Mouse (Mus musculus) megakaryocyte-erythroid progenitor cell, adult 5-6 weeks (primary cell): ENCODE measurements around the gene Hoxa4. TPM values are rescaled to one million over a fixed set of nuclear protein-coding genes. Genes with fewer than 3 reads are reported as not detected.

Source experiments
- ATAC-seq: replicated peaks from 2 replicates; pipeline ENCODE4 v1.8.0; 2016; ENCODE audit warnings: mild to moderate bottlenecking, inconsistent platforms; ENCODE audit not compliant: severe bottlenecking, poor library complexity, low FRiP score, low TSS enrichment
- total RNA-seq, 2 experiments: library from RNA; stranded (forward) in 1 of 2; stranded (reverse) in 1 of 2; fragments of 200-1000, 215-1000 nt in 1 of 2; fragments of >200 nt in 1 of 2; fragmentation: Nextera tagmentation in 1 of 2; gene quantifications; 2 replicates each; pipeline ENCODE4 v1.2.3; 2014 to 2017

Gene Hoxa4
- total RNA-seq (2014; fragmentation: Nextera tagmentation) (1.9 and 2.2 TPM in 2 replicates), total RNA-seq (2017) (0.46 and 0.66 TPM in 2 replicates)

DNA sequence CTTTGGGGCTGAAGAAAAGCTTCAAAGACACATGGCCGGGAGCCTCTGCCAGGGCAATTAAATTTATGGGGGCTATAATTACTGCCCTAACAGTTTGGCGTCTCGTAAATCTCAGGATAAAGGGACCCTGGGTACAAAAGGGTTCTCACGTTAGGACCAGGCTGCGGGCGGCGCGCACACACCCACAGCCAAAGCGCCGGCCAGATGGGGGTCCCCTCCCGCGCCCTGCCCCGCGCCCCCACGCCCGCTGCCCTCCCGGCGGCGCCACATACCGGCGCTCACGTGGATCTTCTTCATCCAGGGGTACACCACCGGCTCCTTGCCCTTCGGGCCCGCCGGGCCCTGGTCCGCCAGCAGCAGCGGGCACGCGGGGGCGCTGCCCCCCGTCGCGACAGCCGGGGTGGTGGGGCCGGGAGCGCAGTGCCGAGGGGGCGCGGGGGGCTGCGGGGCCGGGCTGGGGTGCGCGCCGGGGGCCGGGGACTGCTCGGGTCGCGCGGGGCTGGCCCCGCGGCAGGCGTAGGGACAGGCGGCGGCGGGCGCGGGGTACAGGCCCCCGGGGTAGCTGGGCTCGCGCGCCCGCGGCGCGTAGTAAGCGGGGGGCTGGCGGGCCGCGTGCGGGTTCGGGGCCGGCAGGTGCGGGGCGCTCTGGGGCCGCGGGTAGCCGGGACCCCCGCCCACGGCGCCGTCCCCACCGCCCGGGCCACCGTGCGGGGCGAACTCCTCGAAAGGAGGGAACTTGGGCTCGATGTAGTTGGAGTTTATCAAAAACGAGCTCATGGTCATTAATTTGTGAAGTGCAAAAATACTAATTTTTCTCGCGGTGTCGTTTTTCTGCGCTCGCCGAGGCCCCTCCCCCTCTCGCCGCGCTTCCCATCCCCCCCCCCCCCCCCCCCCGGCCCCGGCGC lies at the start of gene Hoxa4:
Gene Hoxa4, minus strand, starts transcription at position 848 of the 905 bp plus-strand sequence.
- ATAC-seq: no peak

DNA sequence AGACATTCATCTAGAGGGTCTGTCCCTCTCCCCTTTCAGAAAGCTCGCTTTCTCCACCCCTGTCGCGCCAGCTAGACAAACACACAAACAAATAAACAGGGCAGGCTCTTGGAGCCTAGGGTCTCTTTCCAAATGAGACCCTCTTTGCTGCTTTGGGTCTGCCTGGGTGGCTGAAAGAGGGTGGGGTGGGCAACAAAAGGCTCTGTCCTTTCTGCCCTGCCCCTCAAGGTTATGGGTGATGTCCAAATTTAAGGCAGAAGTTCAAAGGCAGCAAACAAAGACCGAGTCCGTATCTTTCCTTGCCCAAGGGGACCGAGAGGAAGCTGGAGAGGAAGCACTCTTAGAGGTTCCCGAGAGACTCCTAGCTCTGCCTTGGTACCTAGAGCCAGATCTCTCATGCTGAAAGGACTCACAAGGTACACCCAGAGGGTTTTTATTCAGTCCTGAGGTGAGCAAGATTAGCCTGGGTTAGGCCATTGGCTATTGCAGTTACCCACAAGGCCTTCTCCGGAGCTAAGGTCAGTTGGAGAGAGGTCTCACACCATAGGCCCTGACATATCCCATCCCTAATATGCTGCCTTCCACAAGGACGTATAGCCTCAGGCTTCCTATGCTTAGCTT lies 49.6 kb upstream of the Hoxa4 start:
- no peak for ATAC-seq

DNA sequence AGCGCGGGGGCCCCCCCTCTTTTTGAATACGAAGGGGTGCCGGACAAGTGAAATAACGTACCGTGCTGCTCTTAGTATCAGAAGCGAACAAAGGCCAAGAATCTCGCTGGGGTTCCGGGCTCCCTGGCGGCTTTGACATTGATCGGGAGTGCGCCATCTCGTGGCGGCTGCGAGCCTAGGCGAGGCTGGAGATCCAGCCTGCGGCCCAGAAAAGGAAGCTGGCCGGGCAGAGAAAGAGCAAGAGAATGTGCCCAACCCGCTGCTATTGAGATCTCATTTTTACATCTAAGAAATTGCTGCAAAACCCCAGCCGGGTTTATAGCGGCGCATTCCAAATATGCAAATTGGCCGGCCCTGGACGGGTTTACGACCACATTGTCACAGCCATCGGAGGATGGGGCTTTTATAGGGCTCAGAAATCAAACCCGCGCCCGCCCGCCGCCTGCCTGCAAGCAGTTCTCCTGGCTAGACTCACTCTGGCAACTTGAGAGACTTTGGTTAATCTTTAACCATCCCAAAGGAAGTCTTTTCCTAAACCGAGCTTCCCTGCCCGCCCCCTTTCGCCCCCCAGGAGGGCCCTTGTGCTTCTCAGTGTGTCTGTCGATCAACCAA lies 48.9 kb upstream of the Hoxa4 start, which contains the start of gene Hoxa10:
Gene Hoxa10, minus strand, starts transcription at position 466 of the 612 bp plus-strand sequence.
- peak; percentile 80 for ATAC-seq

DNA sequence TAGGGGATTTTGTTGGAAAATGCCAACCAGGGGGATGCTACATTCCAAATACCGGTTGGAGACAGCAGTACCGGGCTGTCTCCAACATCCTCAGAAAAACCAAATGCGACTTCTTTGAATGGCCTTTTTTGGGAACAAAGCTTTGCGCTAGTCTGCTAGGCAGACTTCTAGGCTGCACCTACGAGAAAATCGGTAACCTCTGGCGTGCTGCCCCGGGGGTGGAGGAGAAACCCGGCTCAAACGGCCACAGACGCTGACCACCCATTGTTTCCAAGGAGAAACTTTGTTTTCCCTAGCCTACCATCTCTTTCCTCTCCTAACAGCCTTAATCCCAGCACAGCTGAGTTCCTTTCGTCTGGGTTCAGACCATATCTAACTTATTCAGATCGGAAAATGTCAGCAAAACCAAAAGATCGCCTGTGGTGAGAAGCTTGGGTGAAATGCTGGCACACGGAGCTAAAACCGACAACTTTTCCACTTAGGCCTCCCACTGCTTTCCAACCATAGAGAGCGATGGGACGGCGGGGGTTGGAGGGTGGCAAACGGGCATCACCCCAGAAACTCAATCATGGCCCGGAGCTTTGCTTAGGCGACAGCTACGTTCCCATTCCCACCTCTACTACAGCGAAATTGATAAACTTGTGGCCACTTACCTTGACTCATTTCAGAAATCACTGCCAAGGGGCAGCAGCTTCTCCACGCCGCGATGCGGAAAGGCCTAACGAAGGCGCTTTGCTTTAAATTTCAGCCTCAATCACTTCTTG lies 48.3 kb upstream of the Hoxa4 start:
- no peak for ATAC-seq

DNA sequence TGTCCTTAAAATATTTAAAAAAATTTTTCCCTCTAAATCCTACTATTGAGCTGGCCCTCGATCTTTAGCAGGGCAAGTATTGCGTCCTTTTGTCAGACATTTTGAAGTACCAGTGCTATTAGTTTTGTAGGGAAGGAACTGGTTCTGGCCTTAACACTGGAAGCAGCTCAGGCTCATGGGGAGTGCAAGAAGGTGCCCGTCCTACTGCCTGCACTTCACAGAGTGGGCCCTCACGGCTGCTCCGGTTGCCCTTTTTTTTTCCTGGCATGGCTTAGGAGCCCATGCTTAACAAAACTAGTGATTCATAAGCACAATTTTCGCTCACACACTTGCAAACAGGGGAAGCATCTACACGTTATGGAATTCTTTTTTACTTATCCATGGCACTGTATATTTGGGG lies 47.4 kb upstream of the Hoxa4 start:
- no peak for ATAC-seq

DNA sequence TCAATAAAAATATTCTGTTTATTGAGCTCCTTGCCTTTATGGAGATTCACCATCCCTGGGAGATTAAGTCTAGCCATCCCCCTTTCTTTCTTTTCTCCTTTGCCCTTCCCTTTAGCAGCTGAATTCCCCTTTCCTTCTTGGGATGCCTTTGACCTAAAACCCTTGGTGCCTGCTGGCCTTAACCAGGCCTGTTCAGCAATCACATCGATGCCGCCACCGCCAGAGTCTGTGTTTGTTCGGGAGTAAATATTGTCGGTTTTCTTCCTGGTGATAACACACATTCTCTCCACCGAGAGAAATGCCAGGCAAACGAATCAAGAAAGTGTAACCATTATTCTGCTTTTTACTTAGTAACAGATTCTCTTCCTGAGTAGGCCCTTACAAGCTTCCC lies 46.6 kb upstream of the Hoxa4 start:
- ATAC-seq: no peak

DNA sequence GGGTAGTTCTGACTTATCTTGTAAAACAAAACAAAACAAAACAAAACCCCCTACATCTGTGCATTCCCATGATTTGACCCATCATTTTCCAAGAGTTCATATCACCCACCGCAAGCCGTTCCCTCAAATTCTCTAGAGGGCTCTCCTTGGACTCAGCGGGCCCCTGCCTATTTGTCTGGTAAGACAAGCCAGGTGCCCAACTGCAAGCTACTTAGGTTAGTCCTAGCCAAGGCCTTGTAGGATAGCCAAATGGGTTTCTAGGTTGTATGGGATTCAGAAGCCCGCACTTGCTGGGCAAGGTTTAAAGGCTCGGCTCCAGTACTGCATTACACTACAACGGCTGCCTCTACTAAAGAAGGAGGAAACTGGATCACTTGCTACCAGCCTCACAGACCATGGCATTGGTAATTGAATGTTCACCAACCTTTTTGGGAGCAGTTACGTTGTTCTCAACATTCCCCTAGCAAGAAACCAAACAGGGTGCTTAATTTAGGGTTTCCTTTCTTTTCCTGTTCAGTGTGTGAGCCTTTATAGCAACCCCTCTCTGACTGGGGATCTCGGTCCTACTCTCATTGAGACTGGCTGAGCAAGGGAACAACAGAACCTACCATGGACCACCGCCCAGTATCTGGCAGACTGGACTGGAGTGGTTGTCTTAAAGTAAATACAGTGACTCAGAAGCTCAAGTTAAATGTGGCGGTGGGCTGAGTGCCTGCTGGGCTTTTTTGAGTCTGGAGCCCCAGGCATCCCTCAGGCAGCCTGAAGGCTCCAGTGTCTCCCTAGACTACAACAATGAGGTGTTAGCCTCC lies 46.0 kb upstream of the Hoxa4 start:
- no peak for ATAC-seq

DNA sequence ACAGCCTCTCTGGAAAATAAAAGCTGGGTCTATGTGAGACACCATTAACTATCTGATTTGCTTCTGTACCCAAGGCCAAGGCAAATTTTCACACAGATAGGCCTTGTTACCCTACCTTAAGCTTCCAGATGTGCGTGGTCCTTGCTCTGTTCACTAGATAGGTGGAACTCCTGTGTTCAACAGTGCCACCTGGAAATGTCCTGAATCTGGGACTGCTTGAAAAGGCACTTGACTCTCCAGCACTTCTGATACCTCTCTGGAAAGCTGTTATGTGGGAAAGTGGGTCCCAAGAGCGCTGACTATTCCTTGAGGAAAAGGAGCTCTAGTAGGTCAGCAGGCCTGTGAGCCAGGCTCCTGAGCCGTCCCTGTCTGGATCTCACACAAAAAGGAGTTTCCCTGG lies 45.3 kb upstream of the Hoxa4 start:
- no peak for ATAC-seq

DNA sequence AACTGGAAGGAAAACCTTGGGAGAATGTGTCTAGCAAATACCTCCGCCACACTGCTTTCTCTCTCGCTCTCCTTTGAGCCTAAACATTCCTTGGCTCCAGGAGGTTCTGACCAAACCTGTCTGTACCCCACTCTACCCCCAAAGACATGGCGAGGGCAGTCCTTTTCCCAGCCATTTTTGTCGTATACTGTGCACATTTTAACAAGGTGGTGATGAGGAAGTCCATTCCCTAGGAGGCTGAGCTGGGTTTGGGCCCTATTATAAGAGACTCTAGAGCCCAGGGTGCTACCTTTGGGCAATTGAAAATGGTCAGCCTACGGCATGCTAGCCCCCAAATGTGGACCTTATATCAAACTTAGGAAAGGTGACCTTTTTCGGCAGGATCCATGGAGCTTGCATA lies 44.3 kb upstream of the Hoxa4 start:
- ATAC-seq: no peak

DNA sequence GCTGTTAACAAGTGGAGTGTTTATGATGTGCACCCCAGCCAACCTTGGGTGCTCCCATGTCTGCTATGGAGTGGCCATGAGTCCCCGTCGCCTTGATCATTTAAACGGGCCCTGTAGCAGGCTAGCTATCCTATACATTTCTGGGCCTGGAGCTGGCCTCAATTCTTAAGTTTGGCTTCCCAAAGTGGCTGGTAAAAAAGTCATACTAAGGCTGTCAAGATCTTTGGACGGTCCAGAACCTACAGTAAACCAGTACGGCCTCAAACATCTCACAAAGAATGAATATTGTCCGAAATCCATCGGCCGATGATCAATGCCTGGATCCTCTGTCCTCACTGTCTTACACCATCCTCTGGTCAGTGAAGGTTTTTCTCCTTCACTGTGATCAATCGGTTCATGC lies 43.7 kb upstream of the Hoxa4 start:
- ATAC-seq: no peak

DNA sequence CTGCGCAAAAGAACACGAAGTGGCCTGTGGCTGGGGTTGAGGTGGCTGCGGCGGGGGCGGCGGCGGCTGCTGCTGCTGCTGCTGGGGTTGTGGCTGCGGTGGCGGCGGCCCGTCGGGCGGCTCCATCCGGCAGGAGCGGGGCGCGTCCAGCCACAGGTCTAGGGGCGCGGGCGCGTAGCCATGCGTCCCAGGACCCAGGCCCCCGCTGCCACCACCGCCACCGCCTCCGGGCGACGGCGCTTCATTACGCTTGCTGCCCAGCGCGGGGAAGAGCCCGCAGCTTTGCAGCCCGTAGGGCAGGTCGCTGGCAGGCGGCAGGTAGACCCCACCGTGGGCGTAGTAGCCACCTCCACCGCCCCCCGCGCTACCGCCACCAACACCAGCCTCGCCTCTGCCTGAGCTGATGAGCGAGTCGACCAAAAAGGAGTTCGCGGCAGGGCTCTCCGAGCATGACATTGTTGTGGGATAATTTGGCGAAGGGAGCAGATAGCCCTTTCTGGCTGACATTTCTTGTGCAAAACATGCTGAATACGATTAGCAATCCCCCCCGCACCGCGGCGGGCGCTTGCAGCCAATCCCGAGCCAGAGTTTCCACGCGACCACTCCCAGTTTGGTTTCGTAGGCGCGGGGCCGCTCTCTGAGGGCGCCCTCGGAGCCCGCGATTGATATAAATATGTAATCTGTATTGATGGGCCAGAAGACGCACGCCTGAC lies 43.0 kb upstream of the Hoxa4 start:
- ATAC-seq: no peak

DNA sequence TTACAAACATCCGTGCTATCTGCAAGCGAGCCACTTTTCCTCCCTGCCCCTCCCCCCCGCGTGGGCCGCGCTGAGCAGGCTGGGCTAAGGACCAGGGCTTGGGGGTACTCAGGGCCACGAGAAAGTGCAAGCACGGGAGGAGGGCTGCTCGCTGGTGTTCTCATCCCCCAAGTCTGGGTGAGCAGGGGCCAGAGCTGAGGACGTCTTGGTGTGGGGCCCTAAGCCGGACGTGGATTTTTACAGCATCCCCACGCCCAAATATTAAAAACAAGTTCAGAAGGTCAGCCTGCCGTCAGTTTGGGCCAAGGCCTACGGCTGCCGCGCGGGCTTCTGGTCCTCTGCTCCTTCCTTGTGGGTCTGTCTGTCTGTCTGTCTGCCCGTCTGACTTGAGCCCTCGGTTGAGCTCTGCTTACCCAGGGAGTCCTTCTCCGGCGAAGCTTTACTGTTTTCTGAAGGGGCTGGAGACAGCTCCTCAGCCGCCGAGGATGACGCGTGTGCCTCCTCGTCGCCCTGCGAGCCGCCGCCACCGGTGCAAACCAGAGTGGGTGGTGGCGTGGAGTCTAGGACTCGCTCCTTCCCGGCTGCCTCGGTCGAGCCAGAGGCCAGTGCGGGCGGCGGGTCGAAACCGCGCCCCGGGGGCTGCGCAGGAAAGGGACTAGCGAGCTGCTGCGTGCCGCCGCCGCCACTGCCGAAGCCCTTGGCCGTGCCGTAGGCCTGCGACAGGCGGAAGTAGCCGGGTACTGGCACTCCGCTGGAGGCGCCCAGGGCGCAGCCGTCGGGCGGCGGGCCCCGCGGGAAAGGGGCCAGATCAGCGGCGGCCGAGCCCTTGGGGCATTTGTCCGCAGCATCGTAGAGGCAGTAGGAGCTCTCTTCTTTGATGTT lies 42.2 kb upstream of the Hoxa4 start:
- no peak for ATAC-seq

DNA sequence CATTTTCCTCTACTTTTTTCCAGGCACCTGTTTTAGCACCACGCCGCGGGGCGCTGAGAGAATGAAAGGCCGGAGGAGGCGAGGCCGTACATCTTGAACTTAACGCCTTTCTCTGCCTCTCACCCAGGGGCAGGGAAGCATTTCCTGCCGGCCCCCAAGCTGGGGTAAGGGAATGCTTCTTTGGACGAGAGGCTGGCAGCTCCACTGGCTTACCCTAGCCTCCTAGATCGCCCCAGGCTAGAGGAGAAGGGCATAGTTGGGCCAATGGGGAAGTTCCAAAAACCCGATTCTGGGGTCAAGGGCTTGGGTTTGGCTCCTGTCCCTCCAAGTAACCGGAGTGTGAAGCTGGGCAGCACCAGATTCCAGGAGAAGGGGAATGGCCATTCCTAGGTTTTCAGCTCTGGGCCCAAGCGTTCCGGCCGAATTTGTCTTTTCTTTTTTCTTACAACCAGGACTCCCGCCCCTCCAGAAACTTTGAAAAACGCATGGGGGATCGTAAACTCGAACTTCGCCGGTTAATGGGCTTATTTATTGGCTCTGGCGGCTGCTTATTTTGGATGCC lies 41.5 kb upstream of the Hoxa4 start:
- ATAC-seq: no peak

DNA sequence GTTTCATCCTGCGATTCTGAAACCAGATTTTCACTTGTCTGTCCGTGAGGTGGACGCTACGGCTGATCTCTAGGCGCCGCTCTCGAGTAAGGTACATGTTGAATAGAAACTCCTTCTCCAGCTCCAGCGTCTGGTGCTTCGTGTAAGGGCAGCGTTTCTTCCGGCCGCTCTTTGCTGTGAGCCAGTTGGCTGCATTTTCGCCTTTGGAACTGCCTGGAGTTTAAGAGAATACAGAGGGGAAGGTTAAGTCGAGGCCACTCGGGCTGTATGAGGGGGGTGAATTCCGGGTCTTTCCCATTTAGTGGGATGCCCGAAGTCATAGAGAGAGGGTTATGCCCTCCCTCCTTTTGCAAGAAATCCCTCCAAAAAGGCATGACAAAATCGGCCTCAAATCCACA lies 41.0 kb upstream of the Hoxa4 start:
- no peak for ATAC-seq

DNA sequence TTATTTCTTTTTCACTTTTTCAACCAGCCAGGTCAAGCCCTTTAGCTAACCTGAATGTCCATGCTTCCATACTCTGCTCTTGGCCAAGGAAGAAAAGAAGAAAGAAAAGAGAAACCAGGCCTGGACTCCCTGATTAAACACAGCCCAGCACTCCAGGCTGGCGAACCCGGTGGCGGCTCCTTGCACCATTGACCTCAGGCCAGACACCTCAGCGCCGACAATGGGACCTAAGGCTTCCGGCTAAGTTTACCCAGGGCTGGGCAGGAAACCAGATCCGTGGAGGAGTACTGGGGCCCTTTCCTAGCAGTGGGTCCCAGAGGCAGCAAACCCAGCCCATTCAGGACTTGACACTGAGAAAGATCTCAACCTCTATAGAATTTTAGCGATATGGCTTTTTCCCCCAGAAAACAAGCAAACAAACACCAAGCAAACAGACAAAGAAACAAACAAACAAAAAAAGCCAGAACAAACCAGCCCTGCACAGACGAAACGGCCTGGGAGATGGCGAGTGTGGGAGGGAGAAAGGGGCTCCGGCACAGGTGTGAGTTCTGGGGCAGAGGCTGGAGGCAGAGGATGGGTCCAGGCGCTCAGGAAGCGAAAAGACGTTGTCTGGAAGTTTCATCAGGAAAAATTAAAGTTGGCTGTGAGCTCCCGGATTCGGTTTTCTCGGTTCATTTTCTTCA lies 40.5 kb upstream of the Hoxa4 start:
- ATAC-seq: no peak

DNA sequence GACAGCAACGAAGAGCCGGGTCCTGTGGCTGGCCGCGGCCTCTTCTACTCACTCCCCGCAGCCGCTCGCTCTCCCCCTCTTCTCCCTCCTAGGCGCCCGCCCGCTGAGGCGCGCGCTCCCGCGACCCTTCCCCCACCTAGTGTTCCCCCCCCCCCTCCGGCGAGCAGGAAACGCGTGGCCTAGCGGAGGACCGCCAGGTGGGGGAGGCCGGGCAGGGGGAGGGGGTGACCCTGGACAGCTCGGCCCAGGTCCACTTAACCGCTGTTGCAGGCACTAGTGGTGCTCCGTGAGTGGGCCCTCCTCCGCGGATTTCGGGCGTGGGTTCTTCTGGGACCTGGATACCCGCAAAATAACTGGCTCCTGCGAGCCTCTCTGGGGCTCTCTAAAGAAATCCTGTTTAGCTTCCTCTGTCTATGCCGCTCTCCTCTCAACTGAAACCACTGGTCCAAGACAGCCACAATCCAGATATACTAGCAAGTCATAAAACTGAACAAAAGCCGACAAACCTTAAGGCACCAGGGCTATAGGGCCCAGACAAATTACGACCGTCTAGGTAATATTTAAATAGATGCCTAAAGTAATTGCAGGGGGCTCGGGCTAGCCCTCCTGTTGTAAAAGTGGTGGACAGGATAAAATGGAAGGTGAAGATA lies 39.1 kb upstream of the Hoxa4 start, which contains the start of gene Hoxa9:
Gene Hoxa9, minus strand, starts transcription at position 574 of the 650 bp plus-strand sequence.
- no peak for ATAC-seq
